Mouse (Mus musculus) embryonic facial prominence, embryonic 13.5 days (tissue): ENCODE measurements around the gene Frmd8. TPM values are rescaled to one million over a fixed set of nuclear protein-coding genes. Genes with fewer than 3 reads are reported as not detected.

ENCODE experiments used
- ATAC-seq: fragments of 200-750 bp; cut with Nextera tagmentation; 2 replicates; pipeline ENCODE4 v1.8.0; 2017; ENCODE audit warnings: low read depth; ENCODE audit not compliant: insufficient number of reproducible peaks, insufficient read depth, low FRiP score, low TSS enrichment
- H3K27ac ChIP-seq: fragments of 300-500 bp; sonication (generic); 2 replicates; pipeline ENCODE4 v1.5.1; 2015; ENCODE audit warnings: moderate library complexity, mild to moderate bottlenecking, inconsistent platforms
- H3K27me3 ChIP-seq: fragments of 300-500 bp; sonication (generic); 2 replicates; pipeline ENCODE4 v1.6.1; 2015; ENCODE audit warnings: mild to moderate bottlenecking, inconsistent platforms
- H3K36me3 ChIP-seq: fragments of 300-500 bp; sonication (generic); 2 replicates; pipeline ENCODE4 v1.6.1; 2015; ENCODE audit warnings: mild to moderate bottlenecking, inconsistent platforms
- H3K4me1 ChIP-seq: fragments of 300-500 bp; sonication (generic); 2 replicates; pipeline ENCODE4 v1.6.1; 2015; ENCODE audit warnings: inconsistent platforms
- H3K4me2 ChIP-seq: fragments of 300-500 bp; sonication (generic); 2 replicates; pipeline ENCODE4 v1.6.1; 2015; ENCODE audit warnings: moderate library complexity, mild to moderate bottlenecking, inconsistent platforms
- H3K4me3 ChIP-seq: fragments of 300-500 bp; sonication (generic); 2 replicates; pipeline ENCODE4 v1.5.1; 2015; ENCODE audit warnings: mild to moderate bottlenecking, inconsistent platforms
- H3K9ac ChIP-seq: fragments of 300-500 bp; sonication (generic); 2 replicates; pipeline ENCODE4 v1.6.1; 2015; ENCODE audit warnings: mild to moderate bottlenecking, inconsistent platforms
- H3K9me3 ChIP-seq: fragments of 300-500 bp; sonication (generic); 2 replicates; pipeline ENCODE4 v1.6.1; 2016; ENCODE audit warnings: inconsistent platforms
- WGBS: fragments of 180-500 bp; shearing (Covaris S2); methylation state at CpG from one replicate; pipeline ENCODE4 v1.1.7; 2015; ENCODE audit warnings: mixed read lengths; 5-methylcytosine and 5-hydroxymethylcytosine counted together
- polyA plus RNA-seq: library from polyadenylated mRNA; unstranded; fragments of >200 nt; fragmentation: Nextera tagmentation; extraction: Ambion mirVana; gene quantifications from 2 replicates; pipeline ENCODE4 v1.2.1, GENCODE M21; 2015

Frmd8 gene
- polyA plus RNA-seq, 1 experiment from 2014 or later: 30.6 TPM

GRCm38 (mm10) chr19:5833287-5834100 lies 41.6 kb downstream of the Frmd8 start:
- H3K4me3 ChIP-seq: no peak overlapping the region
- H3K27ac ChIP-seq: no peak overlapping the region
- H3K9ac ChIP-seq: no peak overlapping the region
- WGBS: 81% methylated on average over 10 of the region's 10 CpGs
- no peak for ATAC-seq
- H3K9me3 ChIP-seq: no peaks in the 10 kb centered on the region
- H3K27me3 ChIP-seq: no peaks in the 10 kb centered on the region
- no peak overlapping the region for H3K4me2 ChIP-seq
- no peaks in the 10 kb centered on the region for H3K4me1 ChIP-seq
- no peaks in the 10 kb centered on the region for H3K36me3 ChIP-seq

- 0 out of 2 replicates have a peak, but pooled peaks cover under 1% of the 10 kb centered on the region for H3K4me1 ChIP-seq
- H3K4me2 ChIP-seq: no peak overlapping the region
- ATAC-seq: no peak
- no peak overlapping the region for H3K27ac ChIP-seq
- no peaks in the 10 kb centered on the region for H3K36me3 ChIP-seq
- H3K9me3 ChIP-seq: no peaks in the 10 kb centered on the region
- no peaks in the 10 kb centered on the region for H3K27me3 ChIP-seq
- no peak overlapping the region for H3K4me3 ChIP-seq
- no peak overlapping the region for H3K9ac ChIP-seq
- WGBS: 57% methylated on average over 6 of the region's 6 CpGs
Observed at GRCm38 (mm10) chr19:5832326-5832725, 42.7 kb downstream of the Frmd8 start.

- Histone ChIP-seq H3K27me3 (no peaks in the 10 kb centered on the region), H3K9me3 (no peaks in the 10 kb centered on the region), H3K9ac (no peak overlapping the region), H3K27ac (no peak overlapping the region), H3K36me3 (no peaks in the 10 kb centered on the region), H3K4me3 (no peak overlapping the region), H3K4me1 (0 out of 2 replicates have a peak, but pooled peaks cover 3% of the 10 kb centered on the region), H3K4me2 (no peak overlapping the region)
- WGBS: 84% methylated on average over 4 of the region's 4 CpGs
- no peak for ATAC-seq
Observed at GRCm38 (mm10) chr19:5831958-5832320, 43.1 kb downstream of the Frmd8 start.

GRCm38 (mm10) chr19:5831224-5831957 lies 43.7 kb downstream of the Frmd8 start:
- Histone ChIP-seq H3K9me3 (no peaks in the 10 kb centered on the region), H3K4me2 (no peak overlapping the region), H3K36me3 (no peaks in the 10 kb centered on the region), H3K9ac (0 out of 2 replicates have a peak overlapping the region, but pooled peaks have one; percentile 36), H3K27me3 (no peaks in the 10 kb centered on the region), H3K27ac (no peak overlapping the region), H3K4me3 (no peak overlapping the region), H3K4me1 (0 out of 2 replicates have a peak, but pooled peaks cover 3% of the 10 kb centered on the region)
- ATAC-seq: no peak
- 85% methylated on average over 11 of the region's 11 CpGs for WGBS

- H3K9me3 ChIP-seq: no peaks in the 10 kb centered on the region
- H3K4me3 ChIP-seq: no peak overlapping the region
- 0 out of 2 replicates have a peak, but pooled peaks cover 3% of the 10 kb centered on the region for H3K4me1 ChIP-seq
- H3K36me3 ChIP-seq: no peaks in the 10 kb centered on the region
- no peak overlapping the region for H3K9ac ChIP-seq
- H3K4me2 ChIP-seq: no peak overlapping the region
- H3K27me3 ChIP-seq: no peaks in the 10 kb centered on the region
- no peak for ATAC-seq
- 82% methylated on average over 7 of the region's 7 CpGs for whole genome bisulfite sequencing
- H3K27ac ChIP-seq: no peak overlapping the region
Observed at GRCm38 (mm10) chr19:5830776-5831175, 44.3 kb downstream of the Frmd8 start.

- Histone ChIP-seq H3K9ac (no peak overlapping the region), H3K4me2 (no peak overlapping the region), H3K4me1 (peaks cover 6% of the 10 kb centered on the region), H3K36me3 (no peaks in the 10 kb centered on the region), H3K27me3 (no peaks in the 10 kb centered on the region), H3K9me3 (no peaks in the 10 kb centered on the region), H3K4me3 (no peak overlapping the region), H3K27ac (no peak overlapping the region)
- 77% methylated on average over 19 of the region's 19 CpGs for WGBS
- ATAC-seq: no peak
Observed at GRCm38 (mm10) chr19:5829958-5830615, 45.0 kb downstream of the Frmd8 start.

- no peak overlapping the region for H3K4me3 ChIP-seq
- H3K4me1 ChIP-seq: peaks cover 18% of the 10 kb centered on the region
- no peak overlapping the region for H3K27ac ChIP-seq
- 87% methylated on average over 7 of the region's 7 CpGs for WGBS
- H3K4me2 ChIP-seq: no peak overlapping the region
- no peak overlapping the region for H3K9ac ChIP-seq
- no peaks in the 10 kb centered on the region for H3K9me3 ChIP-seq
- H3K36me3 ChIP-seq: no peaks in the 10 kb centered on the region
- no peak for ATAC-seq
- H3K27me3 ChIP-seq: no peaks in the 10 kb centered on the region
Observed at GRCm38 (mm10) chr19:5828905-5829304, 46.2 kb downstream of the Frmd8 start.

- H3K4me1 ChIP-seq: peaks cover 25% of the 10 kb centered on the region
- ATAC-seq: no peak
- WGBS: 83% methylated on average over 3 of the region's 3 CpGs
- no peak overlapping the region for H3K4me3 ChIP-seq
- no peaks in the 10 kb centered on the region for H3K27me3 ChIP-seq
- H3K4me2 ChIP-seq: no peak overlapping the region
- no peaks in the 10 kb centered on the region for H3K36me3 ChIP-seq
- H3K27ac ChIP-seq: no peak overlapping the region
- H3K9me3 ChIP-seq: no peaks in the 10 kb centered on the region
- no peak overlapping the region for H3K9ac ChIP-seq
Observed at GRCm38 (mm10) chr19:5828155-5828554, 46.9 kb downstream of the Frmd8 start.

- Histone ChIP-seq H3K27me3 (no peaks in the 10 kb centered on the region), H3K9ac (no peak overlapping the region), H3K36me3 (no peaks in the 10 kb centered on the region), H3K4me1 (peaks cover 31% of the 10 kb centered on the region), H3K9me3 (no peaks in the 10 kb centered on the region), H3K27ac (no peak overlapping the region), H3K4me2 (no peak overlapping the region), H3K4me3 (no peak overlapping the region)
- ATAC-seq: no peak
- 62% methylated on average over 9 of the region's 9 CpGs for WGBS
Observed at GRCm38 (mm10) chr19:5827456-5828154, 47.5 kb downstream of the Frmd8 start.

- H3K4me3 ChIP-seq: no peak overlapping the region
- no peak overlapping the region for H3K27ac ChIP-seq
- no peak for ATAC-seq
- H3K36me3 ChIP-seq: no peaks in the 10 kb centered on the region
- peaks cover 37% of the 10 kb centered on the region for H3K4me1 ChIP-seq
- H3K4me2 ChIP-seq: no peak overlapping the region
- H3K9ac ChIP-seq: no peak overlapping the region
- 83% methylated on average over 6 of the region's 6 CpGs for WGBS
- H3K9me3 ChIP-seq: no peaks in the 10 kb centered on the region
- H3K27me3 ChIP-seq: no peaks in the 10 kb centered on the region
Observed at GRCm38 (mm10) chr19:5827044-5827443, 48.0 kb downstream of the Frmd8 start.

- WGBS: 80% methylated on average over 4 of the region's 4 CpGs
- no peak overlapping the region for H3K4me2 ChIP-seq
- H3K4me1 ChIP-seq: peaks cover 39% of the 10 kb centered on the region
- no peaks in the 10 kb centered on the region for H3K27me3 ChIP-seq
- H3K9ac ChIP-seq: no peak overlapping the region
- no peaks in the 10 kb centered on the region for H3K36me3 ChIP-seq
- no peaks in the 10 kb centered on the region for H3K9me3 ChIP-seq
- H3K27ac ChIP-seq: no peak overlapping the region
- ATAC-seq: no peak
- no peak overlapping the region for H3K4me3 ChIP-seq
Observed at GRCm38 (mm10) chr19:5826731-5827002, 48.4 kb downstream of the Frmd8 start.
